Mouse (Mus musculus) MEL (cell line): ENCODE measurements around the gene Mboat2. TPM values are rescaled to one million over a fixed set of nuclear protein-coding genes. Genes with fewer than 3 reads are reported as not detected.

ENCODE experiments used
- DNase-seq: peaks from one replicate; pipeline ENCODE4 v3.0.0; 2011; ENCODE audit warnings: low read depth, low spot score
- H3K27ac ChIP-seq: 2 replicates; pipeline ENCODE4 v1.5.1; 2012; ENCODE audit warnings: low read depth, mild to moderate bottlenecking, control low read depth, low read length, moderate library complexity; ENCODE audit not compliant: control insufficient read depth
- H3K27me3 ChIP-seq, 2 experiments: fragments of 150-350 bp in 1 of 2; sonication (generic) in 1 of 2; 2 replicates each; pipeline ENCODE4 v1.6.1; 2012; ENCODE audit warnings: low read length in 2 of 2, mild to moderate bottlenecking in 2 of 2, improper control_type of control experiment in 1 of 2, moderate library complexity in 1 of 2; ENCODE audit not compliant: insufficient read depth in 2 of 2, control insufficient read depth in 1 of 2
- H3K36me3 ChIP-seq, 2 experiments: 2 replicates each; pipeline ENCODE4 v1.6.1; 2012 to 2014; ENCODE audit warnings: low read length in 2 of 2, improper control_type of control experiment in 1 of 2, inconsistent platforms in 1 of 2, mild to moderate bottlenecking in 1 of 2; ENCODE audit not compliant: insufficient read depth in 2 of 2, control insufficient read depth in 1 of 2
- H3K4me1 ChIP-seq, 2 experiments: fragments of 150-350 bp in 1 of 2; sonication (generic) in 1 of 2; 2 replicates each; pipeline ENCODE4 v1.6.1; 2012; ENCODE audit warnings: low read length in 2 of 2, improper control_type of control experiment in 1 of 2, mild to moderate bottlenecking in 1 of 2; ENCODE audit not compliant: insufficient read depth in 2 of 2, control insufficient read depth in 1 of 2
- H3K4me3 ChIP-seq, 2 experiments: fragments of 150-350 bp in 1 of 2; sonication (generic) in 1 of 2; 2 replicates each; pipeline ENCODE4 v1.5.1; 2012; ENCODE audit warnings: low read depth in 2 of 2, low read length in 2 of 2, mild to moderate bottlenecking in 2 of 2, moderate library complexity in 2 of 2, control low read depth in 1 of 2, improper control_type of control experiment in 1 of 2; ENCODE audit not compliant: control insufficient read depth in 1 of 2, insufficient read depth in 1 of 2
- H3K79me2 ChIP-seq: 2 replicates; pipeline ENCODE4 v1.6.1; 2012; ENCODE audit warnings: mild to moderate bottlenecking, low read length, moderate library complexity; ENCODE audit not compliant: control insufficient read depth, poor library complexity, insufficient read depth
- H3K9ac ChIP-seq: 2 replicates; pipeline ENCODE4 v1.6.1; 2012; ENCODE audit warnings: low read depth, mild to moderate bottlenecking, control low read depth, low read length, moderate library complexity; ENCODE audit not compliant: control insufficient read depth, poor library complexity, severe bottlenecking
- H3K9me3 ChIP-seq: fragments of 150-350 bp; sonication (generic); replicated peaks from 2 replicates; pipeline ENCODE4 v1.6.1; 2012; ENCODE audit warnings: mild to moderate bottlenecking, low read length, improper control_type of control experiment, moderate library complexity; ENCODE audit not compliant: insufficient read depth
- BHLHE40 ChIP-seq: IDR thresholded peaks from 2 replicates; pipeline ENCODE4 v1.6.1; 2012; ENCODE audit warnings: low read depth, mild to moderate bottlenecking, inconsistent platforms, low read length, improper control_type of control experiment, borderline replicate concordance
- CHD2 ChIP-seq: IDR thresholded peaks from 2 replicates; pipeline ENCODE4 v1.6.1; 2011; ENCODE audit warnings: low read length, improper control_type of control experiment
- CTCF ChIP-seq, 3 experiments: IDR thresholded peaks in 2 of 3; conservative IDR thresholded peaks in 1 of 3; 2 replicates each; pipeline ENCODE4 v1.5.1; 2011 to 2012; ENCODE audit warnings: low read length in 3 of 3, low read depth in 2 of 3, mild to moderate bottlenecking in 2 of 3, improper control_type of control experiment in 1 of 3, inconsistent platforms in 1 of 3, mixed read lengths in 1 of 3, moderate library complexity in 1 of 3; ENCODE audit not compliant: control insufficient read depth in 1 of 3, insufficient read depth in 1 of 3, poor library complexity in 1 of 3, severe bottlenecking in 1 of 3
- E2F4 ChIP-seq: IDR thresholded peaks from 2 replicates; pipeline ENCODE4 v1.6.1; 2011; ENCODE audit warnings: low read depth, low read length, improper control_type of control experiment, borderline replicate concordance
- EP300 ChIP-seq, 2 experiments: IDR thresholded peaks; 2 replicates each; pipeline ENCODE4 v1.6.1; 2011; ENCODE audit warnings: improper control_type of control experiment in 2 of 2, low read length in 2 of 2, low read depth in 1 of 2, mild to moderate bottlenecking in 1 of 2
- ETS1 ChIP-seq: IDR thresholded peaks from 2 replicates; pipeline ENCODE4 v1.6.1; 2012; ENCODE audit warnings: low read depth, mild to moderate bottlenecking, inconsistent platforms, low read length, improper control_type of control experiment, moderate library complexity
- GABPA ChIP-seq: IDR thresholded peaks from 2 replicates; pipeline ENCODE4 v1.6.1; 2012; ENCODE audit warnings: low read depth, mild to moderate bottlenecking, inconsistent platforms, low read length, improper control_type of control experiment, moderate library complexity
- JUND ChIP-seq: IDR thresholded peaks from 2 replicates; pipeline ENCODE4 v1.6.1; 2011; ENCODE audit warnings: low read depth, mild to moderate bottlenecking, improper control_type of control experiment, low read length
- MAFK ChIP-seq: IDR thresholded peaks from 2 replicates; pipeline ENCODE4 v1.6.1; 2011; ENCODE audit warnings: low read depth, mild to moderate bottlenecking, low read length, improper control_type of control experiment, borderline replicate concordance
- MAX ChIP-seq: IDR thresholded peaks from 2 replicates; pipeline ENCODE4 v1.6.1; 2011; ENCODE audit warnings: low read length, improper control_type of control experiment
- MAZ ChIP-seq: IDR thresholded peaks from 2 replicates; pipeline ENCODE4 v1.6.1; 2012; ENCODE audit warnings: low read depth, mild to moderate bottlenecking, inconsistent platforms, low read length, improper control_type of control experiment
- MEF2A ChIP-seq: IDR thresholded peaks from 2 replicates; pipeline ENCODE4 v1.6.1; 2014; ENCODE audit warnings: low read depth, mild to moderate bottlenecking, inconsistent platforms, low read length, improper control_type of control experiment; ENCODE audit not compliant: poor library complexity, insufficient replicate concordance, severe bottlenecking; ENCODE audit errors: extremely low read depth
- MXI1 ChIP-seq: IDR thresholded peaks from 2 replicates; pipeline ENCODE4 v1.6.1; 2011; ENCODE audit warnings: mild to moderate bottlenecking, low read depth, low read length, improper control_type of control experiment
- NELFE ChIP-seq: IDR thresholded peaks from 2 replicates; pipeline ENCODE4 v1.6.1; 2011; ENCODE audit warnings: low read depth, low read length, improper control_type of control experiment
- NRF1 ChIP-seq: IDR thresholded peaks from 2 replicates; pipeline ENCODE4 v1.6.1; 2014; ENCODE audit warnings: low read depth, mild to moderate bottlenecking, inconsistent platforms, low read length, improper control_type of control experiment, moderate library complexity; ENCODE audit not compliant: poor library complexity, insufficient read depth, severe bottlenecking
- POLR2A ChIP-seq, 2 experiments: IDR thresholded peaks; 2 replicates each; pipeline ENCODE4 v1.6.1; 2011 to 2012; ENCODE audit warnings: low read length in 2 of 2, mild to moderate bottlenecking in 2 of 2, control low read depth in 1 of 2, improper control_type of control experiment in 1 of 2, low read depth in 1 of 2, moderate library complexity in 1 of 2; ENCODE audit not compliant: control insufficient read depth in 1 of 2, insufficient read depth in 1 of 2, poor library complexity in 1 of 2
- RCOR1 ChIP-seq: IDR thresholded peaks from 2 replicates; pipeline ENCODE4 v1.6.1; 2012; ENCODE audit warnings: low read depth, mild to moderate bottlenecking, inconsistent platforms, low read length, improper control_type of control experiment
- SIN3A ChIP-seq: IDR thresholded peaks from 2 replicates; pipeline ENCODE4 v1.6.1; 2012; ENCODE audit warnings: low read length, improper control_type of control experiment, inconsistent platforms
- TAL1 ChIP-seq: IDR thresholded peaks from 2 replicates; pipeline ENCODE4 v1.6.1; 2012; ENCODE audit warnings: mild to moderate bottlenecking, inconsistent platforms, low read length, moderate library complexity, mixed read lengths
- TCF12 ChIP-seq: IDR thresholded peaks from 2 replicates; pipeline ENCODE4 v1.6.1; 2014; ENCODE audit warnings: low read depth, mild to moderate bottlenecking, inconsistent platforms, low read length, improper control_type of control experiment, moderate library complexity
- UBTF ChIP-seq: IDR thresholded peaks from 2 replicates; pipeline ENCODE4 v1.6.1; 2012; ENCODE audit warnings: low read depth, mild to moderate bottlenecking, inconsistent platforms, low read length, improper control_type of control experiment, moderate library complexity, borderline replicate concordance; ENCODE audit not compliant: insufficient read depth
- USF1 ChIP-seq: IDR thresholded peaks from 2 replicates; pipeline ENCODE4 v1.6.1; 2014; ENCODE audit warnings: low read depth, mild to moderate bottlenecking, inconsistent platforms, low read length, improper control_type of control experiment, moderate library complexity
- USF2 ChIP-seq, 2 experiments: IDR thresholded peaks; 2 replicates each; pipeline ENCODE4 v1.6.1; 2011 to 2012; ENCODE audit warnings: improper control_type of control experiment in 2 of 2, low read length in 2 of 2, borderline replicate concordance in 1 of 2, inconsistent platforms in 1 of 2, low read depth in 1 of 2, mild to moderate bottlenecking in 1 of 2; ENCODE audit not compliant: insufficient read depth in 1 of 2
- ZC3H11A ChIP-seq: IDR thresholded peaks from 2 replicates; pipeline ENCODE4 v1.6.1; 2012; ENCODE audit warnings: low read depth, mild to moderate bottlenecking, inconsistent platforms, low read length, improper control_type of control experiment
- ZKSCAN1 ChIP-seq: IDR thresholded peaks from 2 replicates; pipeline ENCODE4 v1.6.1; 2012; ENCODE audit warnings: low read depth, mild to moderate bottlenecking, inconsistent platforms, low read length, improper control_type of control experiment, moderate library complexity
- ZMIZ1 ChIP-seq: IDR thresholded peaks from 2 replicates; pipeline ENCODE4 v1.6.1; 2012; ENCODE audit warnings: low read depth, mild to moderate bottlenecking, inconsistent platforms, low read length, improper control_type of control experiment, moderate library complexity
- ZNF384 ChIP-seq: IDR thresholded peaks from 2 replicates; pipeline ENCODE4 v1.6.1; 2012; ENCODE audit warnings: low read depth, mild to moderate bottlenecking, inconsistent platforms, low read length, improper control_type of control experiment
- polyA plus RNA-seq, 2 experiments: library from polyadenylated mRNA; stranded (reverse) in 1 of 2; unstranded in 1 of 2; fragments of >175 nt in 1 of 2; fragments of >200 nt in 1 of 2; gene quantifications; 2 replicates each; pipeline versions ENCODE4 v1.2.1 to v1.2.4; 2012; ENCODE audit warnings: low replicate concordance in 2 of 2, low read depth in 1 of 2; ENCODE audit not compliant: insufficient read length in 2 of 2, insufficient read depth in 1 of 2, missing spikeins in 1 of 2
- total RNA-seq: library from RNA; depleted of rRNA; stranded (reverse); fragments of 300-350 nt; gene quantifications from 2 replicates; pipeline ENCODE4 v1.2.3, GENCODE M21; 2012

Mboat2 gene
- total and polyA plus RNA-seq, 3 experiments = 13.5 TPM; not detected in 1

GRCm38 (mm10) chr12:24890684-24891459, 60.2 kb downstream of the Mboat2 start:
- Histone ChIP-seq H3K79me2 (no peaks in the 10 kb centered on the region), H3K27ac (peak overlapping the region; percentile 100), H3K4me1 (peaks cover 30 to 54% of the 10 kb centered on the region in 2 experiments), H3K9ac (peak overlapping the region; percentile 19), H3K9me3 (no peaks in the 10 kb centered on the region), H3K4me3 (peak overlapping the region in 1 of 2 experiments; percentile 30; a peak in 2 of 4 replicates), H3K27me3 (no peaks in the 10 kb centered on the region), H3K36me3 (peaks cover 0 to 59% of the 10 kb centered on the region in 2 experiments; a peak in 2 of 4 replicates)
- DNase-seq = no peak
- TF ChIP-seq ZKSCAN1 (no peak), GABPA (no peak), MAX (no peak), POLR2A (IDR thresholded peaks at IDR 0.05; ENCODE audit: control insufficient read depth in 1 of 2, insufficient read depth in 1 of 2, low read depth in 1 of 2, low read length in 2 of 2, poor library complexity in 1 of 2) (no peak), SIN3A (no peak), ZC3H11A (no peak), BHLHE40 (no peak; the same call in 1 of the 2 replicates), ZNF384 (no peak), NRF1 (no peak), ETS1 (no peak), TCF12 (no peak), MEF2A (no peak), CHD2 (no peak), USF2 (IDR thresholded peaks at IDR 0.05; ENCODE audit: borderline replicate concordance in 1 of 2, insufficient read depth in 1 of 2, low read depth in 1 of 2, low read length in 2 of 2) (no peak), MXI1 (no peak), CTCF (IDR thresholded peaks at IDR 0.05 in 2 of 3, conservative IDR thresholded peaks at IDR 0.05 in 1 of 3; ENCODE audit: control insufficient read depth in 1 of 3, insufficient read depth in 1 of 3, low read depth in 2 of 3, low read length in 3 of 3, poor library complexity in 1 of 3, severe bottlenecking in 1 of 3) (no peak)

GRCm38 (mm10) chr12:24892536-24892935, 61.9 kb downstream of the Mboat2 start:
- Histone ChIP-seq H3K79me2 (no peaks in the 10 kb centered on the region), H3K4me3 (no peak overlapping the region), H3K27ac (peak overlapping the region; percentile 91), H3K27me3 (no peaks in the 10 kb centered on the region), H3K4me1 (peaks cover 28 to 46% of the 10 kb centered on the region in 2 experiments), H3K9ac (0 out of 2 replicates have a peak overlapping the region, but pooled peaks have one; percentile 3), H3K9me3 (no peaks in the 10 kb centered on the region), H3K36me3 (peaks cover 0 to 50% of the 10 kb centered on the region in 2 experiments; a peak in 2 of 4 replicates)
- DNase-seq = peak; percentile 60
- TF ChIP-seq MAFK (peak; percentile 25; the same call in 1 of the 2 replicates), EP300 (IDR thresholded peaks at IDR 0.05; ENCODE audit: low read depth in 1 of 2, low read length in 2 of 2) (peak; percentile 95 to 96), MAX (no peak), ZKSCAN1 (no peak), ETS1 (peak; percentile 83), ZMIZ1 (0 out of 2 replicates have a peak, but pooled peaks have one; percentile 38), JUND (no peak), UBTF (no peak), E2F4 (no peak), TCF12 (peak; percentile 97), SIN3A (peak; percentile 55; the same call in 1 of the 2 replicates), RCOR1 (peak; percentile 82), BHLHE40 (no peak), MAZ (no peak), NELFE (no peak), ZC3H11A (no peak), CHD2 (no peak), USF1 (no peak), USF2 (IDR thresholded peaks at IDR 0.05; ENCODE audit: borderline replicate concordance in 1 of 2, insufficient read depth in 1 of 2, low read depth in 1 of 2, low read length in 2 of 2) (no peak), TAL1 (peak; percentile 92), NRF1 (no peak)
